Mouse (Mus musculus) forebrain, postnatal 0 days (tissue): ENCODE data around the gene Adamts17. TPM values are rescaled to one million over a fixed set of nuclear protein-coding genes. Genes with fewer than 3 reads are reported as not detected.

Source experiments
- ATAC-seq: fragments of 200-750 bp; cut with Nextera tagmentation; 2 replicates; pipeline ENCODE4 v1.8.0; 2017; ENCODE audit warnings: mild to moderate bottlenecking, moderate library complexity
- DNase-seq: peaks from one replicate; pipeline ENCODE4 v3.0.0-alpha.2; 2015
- H3K27ac ChIP-seq: fragments of 300-500 bp; sonication (generic); 2 replicates; pipeline ENCODE4 v1.5.1; 2014; ENCODE audit warnings: low read depth, mild to moderate bottlenecking, antibody characterized with exemption, low read length, moderate library complexity, mixed read lengths
- H3K27me3 ChIP-seq: fragments of 300-500 bp; sonication (generic); 2 replicates; pipeline ENCODE4 v1.6.1; 2014; ENCODE audit warnings: mild to moderate bottlenecking, low read length, mixed read lengths; ENCODE audit not compliant: insufficient read depth
- H3K36me3 ChIP-seq: fragments of 300-500 bp; sonication (generic); 2 replicates; pipeline ENCODE4 v1.6.1; 2014; ENCODE audit warnings: mild to moderate bottlenecking, moderate library complexity; ENCODE audit not compliant: insufficient read depth
- H3K4me1 ChIP-seq: fragments of 300-500 bp; sonication (generic); 2 replicates; pipeline ENCODE4 v1.6.1; 2014; ENCODE audit warnings: antibody characterized with exemption; ENCODE audit not compliant: insufficient read depth
- H3K4me2 ChIP-seq: fragments of 300-500 bp; sonication (generic); 2 replicates; pipeline ENCODE4 v1.6.1; 2014; ENCODE audit warnings: low read depth, mild to moderate bottlenecking, moderate library complexity
- H3K4me3 ChIP-seq: fragments of 300-500 bp; sonication (generic); 2 replicates; pipeline ENCODE4 v1.5.1; 2014; ENCODE audit warnings: low read depth, low read length, mixed read lengths
- H3K9ac ChIP-seq: fragments of 300-500 bp; sonication (generic); 2 replicates; pipeline ENCODE4 v1.6.1; 2014; ENCODE audit warnings: mild to moderate bottlenecking
- H3K9me3 ChIP-seq: fragments of 300-500 bp; sonication (generic); 2 replicates; pipeline ENCODE4 v1.6.1; 2016; ENCODE audit warnings: low read length
- CTCF ChIP-seq: sonication (generic); IDR thresholded peaks from 2 replicates; pipeline ENCODE4 v1.5.1; 2016; ENCODE audit warnings: antibody characterized with exemption, control low read depth, low read depth
- WGBS: fragments of 180-500 bp; shearing (Covaris S2); extraction: QIAGEN DNeasy Blood & Tissue Kit; methylation state at CpG from one replicate; pipeline ENCODE4 v1.1.7; 2014; 5-methylcytosine and 5-hydroxymethylcytosine counted together
- polyA plus RNA-seq: library from polyadenylated mRNA; unstranded; fragments of >200 nt; fragmentation: Nextera tagmentation; extraction: Ambion mirVana; gene quantifications from 2 replicates; pipeline ENCODE4 v1.2.1, GENCODE M21; 2015
- total RNA-seq: library from RNA; depleted of rRNA; stranded (reverse); fragments of >200 nt; gene quantifications from 2 replicates; pipeline ENCODE4 v1.2.3, GENCODE M21; 2014

The Adamts17 gene
- total and polyA plus RNA-seq, 2 experiments from 2014 or later, result 4.1 to 12.6 TPM

DNA sequence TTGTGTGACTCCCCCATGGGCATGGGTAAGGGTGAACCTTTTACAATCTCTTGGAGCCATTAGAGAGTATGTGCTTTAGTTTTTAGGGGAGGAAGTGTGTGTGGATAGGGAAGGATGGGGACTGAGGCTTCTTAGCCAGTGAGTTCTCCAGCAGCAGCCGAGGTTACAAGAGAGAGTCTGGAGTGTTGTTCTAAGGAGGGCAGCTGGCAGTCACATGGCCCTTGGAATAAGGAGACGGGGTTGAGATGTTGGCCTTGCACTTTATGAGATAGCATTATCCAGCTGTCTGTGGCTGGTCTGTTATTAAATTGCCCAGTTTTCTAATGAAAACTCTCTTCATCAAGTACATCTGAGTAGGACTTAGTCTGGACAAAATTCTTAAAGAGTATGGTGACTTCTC is 4.3 kb downstream of the Adamts17 start:
- Histone ChIP-seq H3K9ac (no peak overlapping the region), H3K4me1 (peaks cover 3% of the 10 kb centered on the region; the same call in 1 of the 2 replicates), H3K9me3 (no peaks in the 10 kb centered on the region), H3K36me3 (no peaks in the 10 kb centered on the region), H3K27ac (no peak overlapping the region), H3K4me2 (no peak overlapping the region), H3K4me3 (no peak overlapping the region), H3K27me3 (no peaks in the 10 kb centered on the region)
- ATAC-seq (no peak), DNase-seq (no peak)
- TF ChIP-seq CTCF, result no peak
- WGBS, result 90% methylated on average over 2 of the region's 2 CpGs

DNA sequence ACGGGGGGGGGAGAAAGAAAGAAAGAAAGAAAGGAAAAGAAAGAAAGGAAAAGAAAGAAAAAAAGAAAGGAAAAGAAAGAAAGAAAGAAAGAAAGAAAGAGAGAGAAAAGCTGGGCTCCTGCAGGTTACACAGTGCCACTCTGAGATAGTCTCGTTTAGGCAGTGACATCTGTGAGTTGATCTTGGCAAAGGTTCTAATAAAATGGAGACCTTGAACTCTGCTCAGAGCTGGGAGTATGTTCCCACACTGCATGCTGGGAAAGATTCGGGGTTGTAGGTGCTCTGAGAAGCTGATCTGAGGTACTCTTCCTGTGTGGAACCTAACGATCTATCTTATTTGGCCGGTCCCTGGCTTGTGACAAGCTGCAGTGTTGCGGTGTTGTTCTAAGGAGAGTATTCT is 7.0 kb downstream of the Adamts17 start:
- WGBS, result 66% methylated on average over 6 of the region's 6 CpGs
- Histone ChIP-seq H3K27me3 (no peaks in the 10 kb centered on the region), H3K4me3 (no peak overlapping the region), H3K4me1 (no peaks in the 10 kb centered on the region), H3K36me3 (no peaks in the 10 kb centered on the region), H3K9me3 (no peaks in the 10 kb centered on the region), H3K27ac (no peak overlapping the region), H3K4me2 (no peak overlapping the region), H3K9ac (no peak overlapping the region)
- DNase-seq (no peak), ATAC-seq (no peak)
- TF ChIP-seq CTCF, result no peak

DNA sequence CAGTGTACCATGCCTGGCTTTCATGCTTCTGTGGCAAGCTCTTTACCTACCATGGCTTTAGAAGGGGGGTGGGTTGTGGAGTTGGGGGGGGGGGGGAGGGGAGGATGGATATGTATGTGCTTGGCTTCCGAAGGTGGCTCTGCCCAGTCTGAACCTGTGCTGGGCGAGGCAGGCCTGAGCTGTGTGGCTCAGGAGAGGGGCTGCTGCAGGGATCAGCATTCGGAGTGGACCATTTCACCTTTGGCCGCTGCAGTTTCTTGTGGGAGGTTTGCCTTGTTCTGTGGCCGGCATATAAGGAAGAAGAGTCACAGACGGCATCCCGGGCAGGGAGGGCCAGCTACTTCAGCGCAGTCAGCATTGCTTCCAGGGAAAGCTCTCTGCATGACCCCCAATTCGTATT is 7.8 kb downstream of the Adamts17 start:
- ATAC-seq (no peak), DNase-seq (no peak)
- Histone ChIP-seq H3K4me3 (no peak overlapping the region), H3K36me3 (no peaks in the 10 kb centered on the region), H3K9me3 (no peaks in the 10 kb centered on the region), H3K27ac (no peak overlapping the region), H3K27me3 (no peaks in the 10 kb centered on the region), H3K9ac (no peak overlapping the region), H3K4me1 (no peaks in the 10 kb centered on the region), H3K4me2 (no peak overlapping the region)
- WGBS, result 90% methylated on average over 9 of the region's 9 CpGs
- no peak for TF ChIP-seq CTCF

DNA sequence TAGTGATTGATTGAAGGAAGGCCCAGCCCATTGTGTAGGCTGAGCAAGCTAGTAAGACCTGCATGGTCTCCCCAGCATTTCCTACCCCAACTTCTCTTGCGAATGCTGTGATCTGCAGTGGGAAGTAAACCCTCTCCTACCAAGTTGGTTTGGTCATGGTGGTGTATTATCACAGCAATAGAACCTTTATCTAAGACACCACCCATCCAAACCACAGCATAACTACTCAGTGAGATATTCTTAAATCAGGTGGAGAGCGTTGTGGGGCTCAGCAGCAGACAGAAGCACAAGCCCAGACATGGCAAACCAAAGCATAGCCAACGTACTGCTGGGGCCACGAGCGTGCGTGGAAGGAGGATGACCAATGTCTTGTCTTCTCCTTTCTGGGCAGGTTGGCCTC is 9.8 kb downstream of the Adamts17 start:
- no peaks in the 10 kb centered on the region for H3K36me3 ChIP-seq
- H3K9ac ChIP-seq, result no peak overlapping the region
- no peak overlapping the region for H3K4me2 ChIP-seq
- no peak overlapping the region for H3K4me3 ChIP-seq
- TF ChIP-seq CTCF, result no peak
- no peaks in the 10 kb centered on the region for H3K27me3 ChIP-seq
- no peaks in the 10 kb centered on the region for H3K9me3 ChIP-seq
- DNase-seq (no peak), ATAC-seq (no peak)
- 92% methylated on average over 6 of the region's 6 CpGs for WGBS
- H3K4me1 ChIP-seq, result no peaks in the 10 kb centered on the region
- no peak overlapping the region for H3K27ac ChIP-seq

DNA sequence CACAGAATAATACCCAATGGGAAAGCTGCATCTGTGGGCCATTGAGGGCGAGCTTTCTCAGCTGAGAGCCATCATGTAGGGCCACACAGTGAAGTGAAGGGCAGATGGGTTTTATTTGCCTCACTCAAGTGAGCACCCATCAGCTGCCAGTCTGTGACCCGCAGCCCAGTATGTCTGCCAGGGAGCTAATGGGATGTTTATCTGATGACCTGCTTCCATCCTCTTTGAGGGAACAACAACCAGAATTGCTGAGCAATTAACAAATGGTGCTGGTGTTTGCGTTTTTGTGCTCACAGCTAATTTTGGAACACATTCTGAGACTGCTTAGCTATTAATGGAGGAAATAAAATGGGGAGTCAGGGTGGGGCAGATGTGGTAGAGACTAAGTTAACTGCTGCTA is 12.6 kb downstream of the Adamts17 start:
- 44% methylated on average over 3 of the region's 3 CpGs for WGBS
- peak; percentile 23; the same call in 1 of the 2 replicates for ATAC-seq

DNA sequence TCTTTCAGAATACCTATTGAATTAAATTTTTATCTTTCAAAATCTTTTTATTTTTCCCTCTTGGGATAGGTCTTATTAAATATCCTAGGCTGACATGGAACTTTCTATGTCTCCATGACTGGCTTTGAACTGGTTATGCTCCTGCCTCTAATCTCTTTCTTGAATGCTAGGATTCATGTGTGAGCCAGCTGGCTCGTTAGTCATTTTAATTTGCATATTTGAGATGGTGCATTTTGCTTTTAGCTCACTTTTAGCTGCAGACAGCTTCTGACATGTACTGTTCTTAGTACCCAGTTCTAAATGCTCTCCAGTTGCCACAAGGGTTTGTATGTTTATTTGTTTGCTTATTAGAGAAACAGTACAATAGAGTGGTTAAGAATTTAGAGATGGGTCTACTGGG is 18.1 kb downstream of the Adamts17 start:
- no peak overlapping the region for H3K4me2 ChIP-seq
- H3K36me3 ChIP-seq, result no peaks in the 10 kb centered on the region
- ATAC-seq (peak; percentile 20; the same call in 1 of the 2 replicates), DNase-seq (peak; percentile 28)
- no peak overlapping the region for H3K4me3 ChIP-seq
- no peak overlapping the region for H3K9ac ChIP-seq
- H3K27ac ChIP-seq, result no peak overlapping the region
- H3K4me1 ChIP-seq, result no peaks in the 10 kb centered on the region
- no peaks in the 10 kb centered on the region for H3K9me3 ChIP-seq
- 17% methylated on average over 1 of the region's 1 CpGs for WGBS
- H3K27me3 ChIP-seq, result no peaks in the 10 kb centered on the region
- TF ChIP-seq CTCF, result no peak

More for the DNA sequence above, 12.6 kb downstream of the Adamts17 start:
- no peak overlapping the region for H3K27ac ChIP-seq
- H3K36me3 ChIP-seq, result no peaks in the 10 kb centered on the region
- no peaks in the 10 kb centered on the region for H3K27me3 ChIP-seq
- no peak overlapping the region for H3K4me2 ChIP-seq
- no peak overlapping the region for H3K4me3 ChIP-seq
- TF ChIP-seq CTCF, result no peak
- H3K9me3 ChIP-seq, result no peaks in the 10 kb centered on the region
- no peaks in the 10 kb centered on the region for H3K4me1 ChIP-seq
- H3K9ac ChIP-seq, result no peak overlapping the region
- no peak for DNase-seq

DNA sequence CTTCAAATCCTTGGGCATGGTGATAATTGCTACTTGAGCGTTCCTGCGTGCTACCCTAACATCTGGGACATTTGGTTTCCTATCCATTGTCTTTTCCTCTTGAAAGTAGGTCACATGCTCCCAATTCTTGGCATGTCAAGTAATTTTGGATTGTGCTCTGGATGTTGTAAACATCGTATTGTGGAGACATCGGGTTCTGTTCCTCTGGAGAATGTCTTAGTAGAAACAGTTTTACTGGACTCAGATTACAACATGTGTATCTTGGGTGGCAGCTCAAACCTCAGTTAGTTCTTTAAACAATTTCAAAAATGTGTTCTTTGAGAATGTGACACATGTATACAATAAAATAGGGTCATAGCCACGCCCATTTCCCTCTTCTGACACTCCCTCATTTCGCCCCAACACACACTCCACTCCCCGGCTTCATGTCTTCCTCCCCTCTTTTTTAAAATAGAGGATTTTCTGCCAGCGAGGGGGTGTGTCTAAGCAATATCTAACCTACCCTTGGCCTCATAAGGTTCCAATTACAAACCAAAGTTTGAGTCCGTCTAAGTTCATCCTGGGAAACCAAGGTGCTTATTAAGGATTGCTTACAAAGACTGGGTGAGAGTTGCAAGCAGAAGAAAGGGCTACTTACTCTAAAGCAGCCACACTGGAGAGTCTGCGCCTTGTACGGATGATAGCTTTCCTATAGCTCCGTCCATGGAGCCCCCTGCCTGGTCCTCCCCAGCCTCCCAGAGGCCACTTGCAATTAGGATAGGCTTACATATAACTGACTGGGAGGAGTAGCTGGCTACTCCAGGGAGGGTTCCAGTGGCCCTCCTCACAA is 18.9 kb downstream of the Adamts17 start:
- Histone ChIP-seq H3K27me3 (no peaks in the 10 kb centered on the region), H3K27ac (no peak overlapping the region), H3K36me3 (no peaks in the 10 kb centered on the region), H3K4me1 (no peaks in the 10 kb centered on the region), H3K9me3 (no peaks in the 10 kb centered on the region), H3K9ac (no peak overlapping the region), H3K4me3 (no peak overlapping the region), H3K4me2 (no peak overlapping the region)
- no peak for ATAC-seq
- no peak for TF ChIP-seq CTCF
- WGBS, result 58% methylated on average over 12 of the region's 12 CpGs
- DNase-seq, result no peak
